In genomic region chr3:108570813-108571212, GRCm38 (mm10) we compare ENCODE assay signal across 9 mouse cellular contexts. TPM values are rescaled to one million over a fixed set of nuclear protein-coding genes. Genes with fewer than 3 reads are reported as not detected.
DNase-seq lines count a peak whose midpoint lies in the region; ATAC-seq and TF ChIP-seq lines count a peak whose summit lies in the region.
"Had no signal": no experiment of that assay in that cellular context is flagged by ENCODE, and none has a peak within 500 bp of the region (broad histone marks: within the 10 kb centered on the region; RNA-seq: fewer than 3 reads in every experiment).

No protein-coding gene starts in this region.

- H3K27me3 ChIP-seq in kidney, embryonic 14.5 days (ENCODE audit: control insufficient read depth, insufficient read depth, low read length) = no peaks in the 10 kb centered on the region
- peaks cover 3 to 4% of the 10 kb centered on the region in 2 experiments; a peak in 3 of 4 replicates for H3K27me3 ChIP-seq in MEL (ENCODE audit: control insufficient read depth in 1 of 2, insufficient read depth in 2 of 2, low read length in 2 of 2)
- H3K27me3 ChIP-seq in forebrain, postnatal 0 days (ENCODE audit: insufficient read depth, low read length) = no peaks in the 10 kb centered on the region
- peaks cover 16% of the 10 kb centered on the region for H3K27me3 ChIP-seq in liver, embryonic 15.5 days

- H3K9ac ChIP-seq in kidney, embryonic 14.5 days (ENCODE audit: low read depth, low read length) = no peak overlapping the region
- H3K9ac ChIP-seq in MEL (ENCODE audit: control insufficient read depth, low read depth, low read length, poor library complexity, severe bottlenecking) = peak overlapping the region; percentile 31; the same call in 1 of the 2 replicates
- no peak overlapping the region for H3K9ac ChIP-seq in forebrain, postnatal 0 days
- no peak overlapping the region for H3K9ac ChIP-seq in liver, embryonic 15.5 days

- peak overlapping the region; percentile 62; the same call in 1 of the 2 replicates for H3K4me3 ChIP-seq in kidney, embryonic 14.5 days (ENCODE audit: low read length)
- H3K4me3 ChIP-seq in MEL (ENCODE audit: control insufficient read depth in 1 of 2, insufficient read depth in 1 of 2, low read depth in 2 of 2, low read length in 2 of 2) = peak overlapping the region; percentile 20 to 66
- no peak overlapping the region for H3K4me3 ChIP-seq in forebrain, postnatal 0 days (ENCODE audit: low read depth, low read length)
- H3K4me3 ChIP-seq in liver, embryonic 15.5 days (replicated peaks) = peak overlapping the region; percentile 75

- DNase-seq in kidney, adult 18-20 months = no peak
- no peak for DNase-seq in MEL (ENCODE audit: low read depth, low spot score)
- DNase-seq in forebrain, postnatal 0 days = no peak
- no peak for DNase-seq in cerebellum, postnatal 10 days
- no peak for DNase-seq in adrenal gland, postnatal 36 days
- DNase-seq in thymus, adult 18-20 months = no peak

- TF ChIP-seq POLR2A in MEL (IDR thresholded peaks at IDR 0.05; ENCODE audit: control insufficient read depth in 1 of 2, insufficient read depth in 1 of 2, low read depth in 1 of 2, low read length in 2 of 2, poor library complexity in 1 of 2) = no peak

- peaks cover 16% of the 10 kb centered on the region for H3K4me1 ChIP-seq in kidney, embryonic 14.5 days (ENCODE audit: control insufficient read depth, insufficient read depth, low read length)
- peaks cover 2 to 7% of the 10 kb centered on the region in 2 experiments for H3K4me1 ChIP-seq in MEL (ENCODE audit: control insufficient read depth in 1 of 2, insufficient read depth in 2 of 2, low read length in 2 of 2)
- peaks cover 8% of the 10 kb centered on the region; the same call in 1 of the 2 replicates for H3K4me1 ChIP-seq in forebrain, postnatal 0 days (ENCODE audit: insufficient read depth)
- peaks cover 24% of the 10 kb centered on the region for H3K4me1 ChIP-seq in liver, embryonic 15.5 days (replicated peaks)

- 86% methylated on average over 14 of the region's 14 CpGs for WGBS in kidney, embryonic 14.5 days
- 89% methylated on average over 14 of the region's 14 CpGs for WGBS in forebrain, postnatal 0 days
- WGBS in liver, embryonic 15.5 days (ENCODE audit: insufficient replicate concordance) = 72% methylated on average over 14 of the region's 14 CpGs

- TF ChIP-seq EP300 in MEL (IDR thresholded peaks at IDR 0.05; ENCODE audit: low read depth in 1 of 2, low read length in 2 of 2) = no peak

- TF ChIP-seq CTCF in MEL (IDR thresholded peaks at IDR 0.05 in 2 of 3, conservative IDR thresholded peaks at IDR 0.05 in 1 of 3; ENCODE audit: control insufficient read depth in 1 of 3, insufficient read depth in 1 of 3, low read depth in 2 of 3, low read length in 3 of 3, poor library complexity in 1 of 3, severe bottlenecking in 1 of 3) = no peak
- no peak for TF ChIP-seq CTCF in forebrain, postnatal 0 days (IDR thresholded peaks at IDR 0.05; ENCODE audit: low read depth)

- peaks cover 1% of the 10 kb centered on the region for H3K79me2 ChIP-seq in MEL (ENCODE audit: control insufficient read depth, insufficient read depth, low read length, poor library complexity)

- no peak overlapping the region for H3K27ac ChIP-seq in kidney, embryonic 14.5 days (ENCODE audit: low read depth, low read length)
- no peak overlapping the region for H3K27ac ChIP-seq in MEL (ENCODE audit: control insufficient read depth, low read depth, low read length)
- H3K27ac ChIP-seq in forebrain, postnatal 0 days (ENCODE audit: low read depth, low read length) = no peak overlapping the region
- no peak overlapping the region for H3K27ac ChIP-seq in liver, embryonic 15.5 days (replicated peaks)

- no peak for ATAC-seq in kidney, embryonic 14.5 days (ENCODE audit: low FRiP score, low TSS enrichment)
- ATAC-seq in forebrain, postnatal 0 days = no peak
- ATAC-seq in liver, embryonic 15.5 days (ENCODE audit: insufficient read depth) = no peak

- no peak for TF ChIP-seq RAD21 in MEL (IDR thresholded peaks at IDR 0.05; ENCODE audit: low read depth, low read length)

- no peaks in the 10 kb centered on the region for H3K9me3 ChIP-seq in kidney, embryonic 14.5 days (ENCODE audit: control insufficient read depth, low read length)
- no peaks in the 10 kb centered on the region for H3K9me3 ChIP-seq in MEL (replicated peaks; ENCODE audit: insufficient read depth, low read length)
- H3K9me3 ChIP-seq in forebrain, postnatal 0 days (ENCODE audit: low read length) = no peaks in the 10 kb centered on the region
- H3K9me3 ChIP-seq in liver, embryonic 15.5 days (replicated peaks) = no peaks in the 10 kb centered on the region

- H3K4me2 ChIP-seq in kidney, embryonic 14.5 days (replicated peaks; ENCODE audit: low read depth, low read length) = peak overlapping the region; percentile 39
- 0 out of 2 replicates have a peak overlapping the region, but pooled peaks have one; percentile 78 for H3K4me2 ChIP-seq in forebrain, postnatal 0 days (ENCODE audit: low read depth)
- peak overlapping the region; percentile 86 for H3K4me2 ChIP-seq in liver, embryonic 15.5 days

- no peaks in the 10 kb centered on the region for H3K36me3 ChIP-seq in kidney, embryonic 14.5 days (ENCODE audit: control insufficient read depth, insufficient read depth, low read length)
- peaks cover 0 to 8% of the 10 kb centered on the region in 2 experiments; a peak in 2 of 4 replicates for H3K36me3 ChIP-seq in MEL (ENCODE audit: control insufficient read depth in 1 of 2, insufficient read depth in 2 of 2, low read length in 2 of 2)
- no peaks in the 10 kb centered on the region for H3K36me3 ChIP-seq in forebrain, postnatal 0 days (ENCODE audit: insufficient read depth)
- no peaks in the 10 kb centered on the region for H3K36me3 ChIP-seq in liver, embryonic 15.5 days (replicated peaks)

TF ChIP-seq in MEL, 35 proteins besides CTCF, POLR2A, EP300 and RAD21:
- TF ChIP-seq MYC (IDR thresholded peaks at IDR 0.05; ENCODE audit: low read depth, low read length) = no peak
- TF ChIP-seq USF1 (IDR thresholded peaks at IDR 0.05; ENCODE audit: low read depth, low read length) = no peak
- TF ChIP-seq TBP (IDR thresholded peaks at IDR 0.05; ENCODE audit: low read depth, low read length) = no peak
- TF ChIP-seq RCOR1 (IDR thresholded peaks at IDR 0.05; ENCODE audit: low read depth, low read length) = no peak
- TF ChIP-seq ZNF384 (IDR thresholded peaks at IDR 0.05; ENCODE audit: low read depth, low read length) = peak; percentile 65
- no peak for TF ChIP-seq ETS1 (IDR thresholded peaks at IDR 0.05; ENCODE audit: low read depth, low read length)

RNA-seq across cellular contexts. Expression of gene Taf13, which starts 0.7 kb away (rescaled TPM):
- 35.1 and 45.2 TPM in 2 replicates for polyA plus RNA-seq in kidney, embryonic 14.5 days (2014; fragmentation: Nextera tagmentation; extraction: Ambion mirVana)
- total RNA-seq in MEL (2012; rRNA removed) = 5.4 and 6.5 TPM in 2 replicates
- polyA plus RNA-seq in MEL (2012; ENCODE audit: insufficient read depth in 1 of 2, insufficient read length in 2 of 2, low read depth in 1 of 2, low replicate concordance in 2 of 2, missing spikeins in 1 of 2) = 1 to 10 TPM in 1 of 2 experiments, not detected in 1; 7.0 TPM
- 10.8 and 13.8 TPM in 2 replicates for total RNA-seq in forebrain, postnatal 0 days (2014; rRNA removed)
- polyA plus RNA-seq in forebrain, postnatal 0 days (2015; fragmentation: Nextera tagmentation; extraction: Ambion mirVana) = 41.0 and 46.4 TPM in 2 replicates
- polyA plus RNA-seq in liver, embryonic 15.5 days (2015; fragmentation: Nextera tagmentation; extraction: Ambion mirVana) = 9.5 and 10.4 TPM in 2 replicates
- total RNA-seq in adrenal gland, postnatal 36 days (2021) = 10 to 100 TPM; 29.2 to 36.0 TPM

RNA-seq across cellular contexts. Expression of gene Tmem167b, which starts 8.5 kb away (rescaled TPM):
- polyA plus RNA-seq in kidney, embryonic 14.5 days (2014; fragmentation: Nextera tagmentation; extraction: Ambion mirVana) = 20.4 and 32.7 TPM in 2 replicates
- total RNA-seq in MEL (2012; rRNA removed) = 15.1 and 20.8 TPM in 2 replicates
- polyA plus RNA-seq in MEL (2012; ENCODE audit: insufficient read depth in 1 of 2, insufficient read length in 2 of 2, low read depth in 1 of 2, low replicate concordance in 2 of 2, missing spikeins in 1 of 2) = 10 to 100 TPM in 1 of 2 experiments, not detected in 1; 15.9 TPM
- total RNA-seq in forebrain, postnatal 0 days (2014; rRNA removed) = 59.6 and 70.2 TPM in 2 replicates
- 42.5 and 50.0 TPM in 2 replicates for polyA plus RNA-seq in forebrain, postnatal 0 days (2015; fragmentation: Nextera tagmentation; extraction: Ambion mirVana)
- 15.1 and 16.2 TPM in 2 replicates for polyA plus RNA-seq in liver, embryonic 15.5 days (2015; fragmentation: Nextera tagmentation; extraction: Ambion mirVana)
- 10 to 100 TPM; 55.1 to 65.9 TPM for total RNA-seq in adrenal gland, postnatal 36 days (2021)

RNA-seq across cellular contexts. Expression of gene Wdr47, which starts 20.3 kb away (rescaled TPM):
- 4.7 and 8.5 TPM in 2 replicates for polyA plus RNA-seq in kidney, embryonic 14.5 days (2014; fragmentation: Nextera tagmentation; extraction: Ambion mirVana)
- 2.4 and 2.5 TPM in 2 replicates for total RNA-seq in MEL (2012; rRNA removed)
- 1 to 10 TPM in 1 of 2 experiments, not detected in 1; 3.8 TPM for polyA plus RNA-seq in MEL (2012; ENCODE audit: insufficient read depth in 1 of 2, insufficient read length in 2 of 2, low read depth in 1 of 2, low replicate concordance in 2 of 2, missing spikeins in 1 of 2)
- total RNA-seq in forebrain, postnatal 0 days (2014; rRNA removed) = 107 and 110 TPM in 2 replicates
- polyA plus RNA-seq in forebrain, postnatal 0 days (2015; fragmentation: Nextera tagmentation; extraction: Ambion mirVana) = 72.4 and 90.1 TPM in 2 replicates
- 1.1 and 1.8 TPM in 2 replicates for polyA plus RNA-seq in liver, embryonic 15.5 days (2015; fragmentation: Nextera tagmentation; extraction: Ambion mirVana)
- total RNA-seq in adrenal gland, postnatal 36 days (2021) = 10 to 100 TPM in 1 of 2 experiments, 1 to 10 TPM in 1; 8.0 to 12.3 TPM

RNA-seq across cellular contexts. Expression of gene 5330417C22Rik, which starts 34.5 kb away (rescaled TPM):
- polyA plus RNA-seq in kidney, embryonic 14.5 days (2014; fragmentation: Nextera tagmentation; extraction: Ambion mirVana) = 0.59 and 2.0 TPM in 2 replicates
- 0.08 and 0.29 TPM in 2 replicates for total RNA-seq in MEL (2012; rRNA removed)
- polyA plus RNA-seq in MEL (2012; ENCODE audit: insufficient read depth in 1 of 2, insufficient read length in 2 of 2, low read depth in 1 of 2, low replicate concordance in 2 of 2, missing spikeins in 1 of 2) = under 1 TPM in 1 of 2 experiments, not detected in 1; 0.31 TPM
- total RNA-seq in forebrain, postnatal 0 days (2014; rRNA removed) = 9.2 and 11.5 TPM in 2 replicates
- 16.6 and 17.5 TPM in 2 replicates for polyA plus RNA-seq in forebrain, postnatal 0 days (2015; fragmentation: Nextera tagmentation; extraction: Ambion mirVana)
- 0.26 and 0.71 TPM in 2 replicates for polyA plus RNA-seq in liver, embryonic 15.5 days (2015; fragmentation: Nextera tagmentation; extraction: Ambion mirVana)
- total RNA-seq in adrenal gland, postnatal 36 days (2021) = 1 to 10 TPM; 1.7 to 5.3 TPM

RNA-seq across cellular contexts. Expression of gene 1700013F07Rik, which starts 36.9 kb away (rescaled TPM):
- not detected in 2 replicates for polyA plus RNA-seq in kidney, embryonic 14.5 days (2014; fragmentation: Nextera tagmentation; extraction: Ambion mirVana)
- total RNA-seq in MEL (2012; rRNA removed) = not detected in 2 replicates
- under 1 TPM in 1 of 2 experiments, not detected in 1; 0.17 TPM for polyA plus RNA-seq in MEL (2012; ENCODE audit: insufficient read depth in 1 of 2, insufficient read length in 2 of 2, low read depth in 1 of 2, low replicate concordance in 2 of 2, missing spikeins in 1 of 2)
- total RNA-seq in forebrain, postnatal 0 days (2014; rRNA removed) = 0.85 and 1.8 TPM in 2 replicates
- polyA plus RNA-seq in forebrain, postnatal 0 days (2015; fragmentation: Nextera tagmentation; extraction: Ambion mirVana) = 3.0 and 4.5 TPM in 2 replicates
- not detected in 2 replicates for polyA plus RNA-seq in liver, embryonic 15.5 days (2015; fragmentation: Nextera tagmentation; extraction: Ambion mirVana)
- total RNA-seq in adrenal gland, postnatal 36 days (2021) = not detected
- polyA plus RNA-seq: large intestine, adult 2 months had no signal
